Mouse (Mus musculus): ENCODE data around the gene Lepr. TPM values are rescaled to one million over a fixed set of nuclear protein-coding genes. Genes with fewer than 3 reads are reported as not detected.
"Not testable (repeated sequence)": the region's sequence is repeated elsewhere in the genome, so short reads cannot be mapped to it uniquely, and the experiment has no call there.

Gene Lepr
- total RNA-seq, 2 experiments from 2014 or later = 14.8 to 29.4 TPM

DNA sequence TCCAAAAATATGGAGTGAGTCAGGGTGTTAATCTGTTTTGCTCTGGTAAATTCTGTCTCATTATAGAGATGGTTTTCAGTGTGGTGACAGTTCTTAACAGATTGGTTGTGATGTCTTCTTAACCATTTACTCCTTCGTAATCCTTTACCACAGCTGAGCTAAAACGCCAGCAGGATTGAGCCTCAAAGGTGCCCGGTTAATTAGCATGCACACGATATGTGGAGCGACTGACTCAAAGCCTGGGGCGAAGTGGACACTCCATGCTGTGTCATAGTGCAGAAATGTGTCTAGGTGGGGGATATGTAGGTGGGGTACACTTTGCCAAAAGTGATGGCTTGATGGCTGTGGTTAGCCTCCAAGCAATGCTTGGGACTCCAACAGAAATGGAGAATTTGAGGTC lies 1.4 kb upstream of the Lepr start:
- no peak for DNase-seq

DNA sequence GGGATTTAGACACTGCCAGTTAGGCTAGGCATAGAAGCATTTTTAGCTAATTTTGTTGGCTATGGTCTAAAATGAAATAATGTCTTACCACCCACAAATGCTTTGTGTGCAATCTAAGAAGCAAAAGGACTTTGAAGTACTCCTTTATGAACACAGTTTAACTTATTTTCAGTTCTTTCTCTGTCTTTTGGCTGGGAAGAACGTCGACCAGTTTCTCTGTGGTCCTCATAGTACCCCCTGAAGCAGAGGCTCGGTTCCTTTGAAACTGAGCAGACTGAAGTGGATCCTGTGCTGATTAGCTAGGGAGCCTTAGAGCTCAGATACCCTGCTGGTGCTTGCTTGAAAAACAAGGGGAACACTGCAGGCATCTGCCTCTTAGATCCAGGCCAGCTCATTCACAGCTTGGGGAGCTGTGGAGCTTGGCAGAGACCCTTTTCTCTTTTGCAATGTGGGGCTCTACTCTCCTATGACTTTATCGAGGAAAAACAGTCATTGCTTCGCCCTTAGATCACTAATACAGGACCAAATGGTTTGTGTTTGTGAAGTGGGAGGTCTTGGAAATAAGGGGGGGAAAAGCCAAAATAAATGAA lies 1.9 kb downstream of the Lepr start:
- DNase-seq = no peak

DNA sequence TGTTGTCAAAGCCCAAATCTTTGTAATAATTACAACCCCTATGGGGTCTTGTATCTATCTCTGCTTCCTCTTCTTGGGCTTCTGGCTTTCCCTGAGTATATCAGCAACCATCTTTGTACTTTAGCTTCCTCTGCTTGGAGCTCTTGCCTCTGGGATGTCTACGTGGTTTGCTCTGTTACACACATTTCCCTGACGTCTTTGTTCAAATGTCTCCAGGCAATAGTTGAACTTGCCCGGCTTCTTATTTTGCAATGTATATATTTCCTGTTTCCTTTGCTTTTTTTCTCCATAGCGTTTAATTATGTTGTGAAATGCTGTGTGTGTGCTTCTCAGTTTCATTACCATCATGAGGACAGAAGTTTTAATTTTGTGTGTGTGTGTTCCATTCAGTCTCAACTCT lies 4.5 kb downstream of the Lepr start:
- no peak for DNase-seq

DNA sequence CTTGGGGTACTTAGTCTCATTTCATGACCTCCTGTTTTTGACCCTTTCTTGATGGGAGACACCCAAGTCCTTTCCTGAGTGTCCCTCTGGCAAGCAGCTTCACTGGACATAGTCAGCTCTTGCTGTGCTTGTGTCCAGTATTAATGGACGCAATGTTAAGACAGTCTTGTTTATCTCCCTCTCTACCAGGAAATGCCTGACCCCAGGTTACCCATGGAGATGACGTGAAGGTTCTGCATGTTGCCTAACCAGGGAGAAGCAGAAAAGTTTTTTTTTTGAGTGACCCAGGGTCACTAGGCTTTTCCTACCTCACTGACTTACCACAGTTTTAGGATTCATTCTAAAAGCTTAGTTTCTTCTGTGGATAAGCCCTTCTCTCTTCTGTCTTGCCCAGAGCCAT lies 24.8 kb downstream of the Lepr start:
- DNase-seq = no peak

DNA sequence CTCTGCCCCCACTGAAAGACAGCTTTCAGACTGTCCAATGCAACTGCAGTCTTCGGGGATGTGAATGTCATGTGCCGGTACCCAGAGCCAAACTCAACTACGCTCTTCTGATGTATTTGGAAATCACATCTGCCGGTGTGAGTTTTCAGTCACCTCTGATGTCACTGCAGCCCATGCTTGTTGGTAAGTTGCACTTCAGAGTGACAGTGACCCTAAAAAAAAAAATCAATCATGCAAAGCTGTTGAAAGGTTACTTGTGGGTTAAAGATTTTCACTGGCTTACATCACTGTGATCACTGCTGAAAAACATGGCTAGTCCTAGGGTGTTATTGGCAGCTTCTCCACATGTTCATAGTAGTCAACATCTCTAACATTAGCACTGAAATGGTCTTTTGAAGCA lies 28.3 kb downstream of the Lepr start:
- DNase-seq = no peak

DNA sequence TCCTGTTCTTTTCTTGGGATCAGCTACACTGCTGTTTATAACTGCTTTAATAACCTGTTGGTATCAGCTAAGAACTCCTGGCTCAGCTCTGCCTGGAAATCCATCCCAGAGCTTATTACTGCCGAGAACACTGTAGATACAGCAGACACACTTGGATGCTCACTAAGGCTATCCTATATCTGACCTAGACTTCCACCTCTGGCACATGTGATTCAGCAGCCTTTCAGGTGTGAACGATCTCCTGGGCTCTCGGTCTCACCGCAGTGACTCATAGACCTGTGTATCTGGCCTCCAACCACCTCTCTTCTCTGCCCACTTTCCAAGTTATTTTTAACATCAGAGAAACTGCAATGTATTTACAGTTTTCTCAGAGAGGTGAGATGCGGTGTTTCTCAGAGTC lies 43.3 kb downstream of the Lepr start:
- DNase-seq = no peak

DNA sequence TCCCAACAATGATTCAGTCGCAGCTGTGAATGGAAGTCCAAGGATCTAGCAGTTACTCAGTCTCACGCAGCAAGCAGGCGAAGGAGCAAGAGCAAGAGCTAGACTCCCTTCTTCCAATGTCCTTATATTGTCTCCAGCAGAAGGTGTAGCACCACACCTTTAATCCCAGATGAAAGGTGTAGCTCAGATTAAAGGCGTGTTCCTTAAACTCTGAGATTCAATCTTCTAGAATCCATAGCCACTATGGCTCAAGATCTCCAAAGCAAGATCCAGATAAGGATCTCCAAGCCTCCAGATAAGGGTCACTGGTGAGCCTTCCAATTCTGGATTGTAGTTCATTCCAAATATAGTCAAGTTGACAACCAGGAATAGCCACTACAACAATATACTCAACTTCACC lies 126.7 kb downstream of the Lepr start, which contains the start of gene B020004J07Rik:
Gene B020004J07Rik (minus strand): TSS at position 101 of the 400 bp plus-strand sequence.
- not testable (repeated sequence) for DNase-seq

DNA sequence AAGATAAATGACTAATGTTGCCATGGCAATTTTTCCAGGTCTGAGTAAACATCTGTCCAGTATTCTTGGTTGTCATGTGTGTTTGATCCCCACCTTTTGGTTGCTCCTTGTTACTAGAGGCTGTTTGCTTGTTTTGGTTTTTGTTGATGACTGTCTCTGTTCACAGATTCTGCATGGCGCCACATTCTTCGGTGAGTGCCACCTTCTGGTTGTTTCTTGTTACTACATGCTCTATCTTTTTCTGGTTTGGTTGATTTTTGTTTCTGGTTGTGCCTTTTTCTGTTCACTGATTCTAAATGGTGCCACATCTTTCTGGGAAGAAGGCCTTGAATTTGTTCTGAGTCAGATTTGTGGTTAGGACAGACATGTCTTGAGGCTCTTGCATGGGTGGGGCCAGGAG lies 133.7 kb downstream of the Lepr start:
- DNase-seq = no peak

DNA sequence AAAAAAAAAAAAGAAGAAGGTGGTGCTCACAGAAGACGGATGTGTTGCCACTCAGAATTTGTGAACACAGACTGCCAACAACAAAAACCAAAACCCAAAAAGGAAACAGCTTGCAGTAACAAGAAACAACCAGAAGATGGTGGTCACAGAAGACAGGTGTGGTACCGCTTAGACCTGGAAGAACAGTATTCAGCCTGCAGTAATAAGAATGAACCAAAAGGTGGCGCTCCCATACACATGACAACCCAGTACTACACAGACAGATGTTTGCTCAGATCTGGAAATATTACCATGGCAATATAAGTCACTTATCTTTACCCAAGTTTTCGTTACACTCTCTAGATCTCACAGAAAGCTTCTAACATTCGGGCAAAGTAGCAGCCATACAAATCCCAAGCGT lies 143.7 kb downstream of the Lepr start:
- peak; percentile 15 for DNase-seq

DNA sequence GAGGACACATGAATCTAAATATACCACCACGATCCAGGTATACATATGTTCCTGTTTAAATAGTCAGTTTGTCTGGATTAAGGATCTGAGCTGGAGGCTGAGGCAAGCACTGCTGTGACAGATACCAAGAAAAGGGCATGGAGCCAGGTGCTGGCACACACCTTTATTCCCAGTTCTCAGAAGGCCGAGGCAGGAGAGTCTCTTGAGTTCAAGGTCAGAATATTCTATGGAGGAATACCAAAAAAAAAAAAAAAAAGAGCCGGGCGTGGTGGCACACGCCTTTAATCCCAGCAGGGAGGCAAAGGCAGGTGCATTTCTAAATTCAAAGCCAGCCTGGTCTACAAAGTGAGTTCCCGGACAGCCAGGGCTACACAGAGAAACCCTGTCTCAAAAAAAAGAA lies 145.1 kb downstream of the Lepr start:
- no peak for DNase-seq

Other genes starting within 250 kb of the Lepr start
- gene Dnajc6, start 220.8 kb upstream of the Lepr start, total RNA-seq (2021) = 1 to 10 TPM; 7.3 to 9.1 TPM
- 10 to 100 TPM; 55.3 to 63.0 TPM for gene Leprot, start 69.7 kb upstream of the Lepr start, total RNA-seq (2021)
- not detected for gene B020004J07Rik, start 126.6 kb downstream of the Lepr start, total RNA-seq (2021)
- not detected for gene C130073F10Rik, start 176.4 kb downstream of the Lepr start, total RNA-seq (2021)
- gene Gm12800, start 191.7 kb downstream of the Lepr start, total RNA-seq (2021) = not detected
- gene Gm12794, start 223.0 kb downstream of the Lepr start, total RNA-seq (2021) = not detected